Mouse (Mus musculus): ENCODE measurements at regions not wholly inside any gene's neighbourhood (a gene's known extent, or its start where the extent isn't known, plus 50 kb on each side); places are given as distances from the start of the nearest gene placed in this dataset.

GRCm38 (mm10) chr15:94049638-94050273 is 415.5 kb downstream of the Adamts20 start:
- CTCF ChIA-PET = no interaction called here

GRCm38 (mm10) chr15:94046186-94046585 is 419.0 kb downstream of the Adamts20 start:
- CTCF ChIA-PET = no interaction called here

GRCm38 (mm10) chr15:94045131-94045756 is 420.0 kb downstream of the Adamts20 start:
- CTCF ChIA-PET = no interaction called here

- CTCF ChIA-PET = no interaction called here
Measured at GRCm38 (mm10) chr15:94032957-94033356, 432.3 kb downstream of the Adamts20 start.

- CTCF ChIA-PET = no interaction called here
Measured at GRCm38 (mm10) chr15:94025996-94026696, 430.5 kb upstream of the Prickle1 start.

- CTCF ChIA-PET = no interaction called here
Measured at GRCm38 (mm10) chr15:94025239-94025971, 429.7 kb upstream of the Prickle1 start.

GRCm38 (mm10) chr15:94024806-94025205 is 429.1 kb upstream of the Prickle1 start:
- CTCF ChIA-PET = no interaction called here

- CTCF ChIA-PET = no interaction called here
Measured at GRCm38 (mm10) chr15:94024126-94024730, 428.5 kb upstream of the Prickle1 start.

- CTCF ChIA-PET = no interaction called here
Measured at GRCm38 (mm10) chr15:94023501-94023900, 427.8 kb upstream of the Prickle1 start.

GRCm38 (mm10) chr15:94017814-94018213 is 422.1 kb upstream of the Prickle1 start:
- CTCF ChIA-PET = no interaction called here

- CTCF ChIA-PET = no interaction called here
Measured at GRCm38 (mm10) chr15:94011499-94011898, 415.8 kb upstream of the Prickle1 start.

GRCm38 (mm10) chr15:94006082-94006481 is 410.4 kb upstream of the Prickle1 start:
- CTCF ChIA-PET = no interaction called here

- CTCF ChIA-PET = interaction anchor here (0.7 kb wide), 1 partner anchor 44 kb away, joined by 6 read pairs; no protein-coding TSS in a partner anchor
Measured at GRCm38 (mm10) chr15:94004911-94005310, 409.2 kb upstream of the Prickle1 start.

GRCm38 (mm10) chr15:94003145-94003544 is 407.5 kb upstream of the Prickle1 start:
- CTCF ChIA-PET = no interaction called here

GRCm38 (mm10) chr15:93994542-93994941 is 398.9 kb upstream of the Prickle1 start:
- CTCF ChIA-PET = no interaction called here

- CTCF ChIA-PET = no interaction called here
Measured at GRCm38 (mm10) chr15:93990139-93990538, 394.4 kb upstream of the Prickle1 start.

GRCm38 (mm10) chr15:93988367-93988766 is 392.7 kb upstream of the Prickle1 start:
- CTCF ChIA-PET = no interaction called here

GRCm38 (mm10) chr15:93986631-93987429 is 391.1 kb upstream of the Prickle1 start:
- CTCF ChIA-PET = interaction anchor here (0.6 kb wide), 1 partner anchor 44 kb away, joined by 6 read pairs; no protein-coding TSS in a partner anchor

GRCm38 (mm10) chr15:93982091-93982490 is 386.4 kb upstream of the Prickle1 start:
- CTCF ChIA-PET = no interaction called here

- CTCF ChIA-PET = no interaction called here
Measured at GRCm38 (mm10) chr15:93977494-93977893, 381.8 kb upstream of the Prickle1 start.

GRCm38 (mm10) chr15:93974727-93975126 is 379.0 kb upstream of the Prickle1 start:
- CTCF ChIA-PET = no interaction called here
